Mouse (Mus musculus) bone marrow macrophage, adult 2 months (primary cell): ENCODE measurements around the gene Gm44511. TPM values are rescaled to one million over a fixed set of nuclear protein-coding genes. Genes with fewer than 3 reads are reported as not detected.
"Not testable (repeated sequence)": the region's sequence is repeated elsewhere in the genome, so short reads cannot be mapped to it uniquely, and the experiment has no call there.

Experiments used
- H3K27ac ChIP-seq: 2 replicates; pipeline ENCODE4 v1.5.1; 2012; ENCODE audit warnings: low read depth, low read length; ENCODE audit not compliant: insufficient read depth
- H3K4me1 ChIP-seq: 2 replicates; pipeline ENCODE4 v1.6.1; 2012; ENCODE audit warnings: low read length; ENCODE audit not compliant: control insufficient read depth, insufficient read depth
- H3K4me3 ChIP-seq: 2 replicates; pipeline ENCODE4 v1.5.1; 2012; ENCODE audit warnings: mild to moderate bottlenecking, low read length, moderate library complexity; ENCODE audit not compliant: insufficient read depth
- CTCF ChIP-seq: IDR thresholded peaks from 2 replicates; pipeline ENCODE4 v1.5.1; 2012; ENCODE audit warnings: low read depth, mild to moderate bottlenecking, low read length, moderate library complexity
- POLR2A ChIP-seq: IDR thresholded peaks from 2 replicates; pipeline ENCODE4 v1.6.1; 2012; ENCODE audit warnings: mild to moderate bottlenecking, low read depth, low read length, borderline replicate concordance
- polyA plus RNA-seq: library from polyadenylated mRNA; stranded (reverse); fragments of >200 nt; gene quantifications from 2 replicates; pipeline ENCODE4 v1.2.4, GENCODE M21; 2012; ENCODE audit not compliant: missing spikeins, insufficient read depth, insufficient read length

The Gm44511 gene
- polyA plus RNA-seq, 1 experiment, result not detected

GRCm38 (mm10) chr6:128836191-128836954 is 10.3 kb upstream of the Gm44511 start:
- H3K4me1 ChIP-seq, result peaks cover 21% of the 10 kb centered on the region; the same call in 1 of the 2 replicates
- no peak overlapping the region for H3K4me3 ChIP-seq
- H3K27ac ChIP-seq, result no peak overlapping the region
- TF ChIP-seq POLR2A (no peak), CTCF (no peak)

DNA sequence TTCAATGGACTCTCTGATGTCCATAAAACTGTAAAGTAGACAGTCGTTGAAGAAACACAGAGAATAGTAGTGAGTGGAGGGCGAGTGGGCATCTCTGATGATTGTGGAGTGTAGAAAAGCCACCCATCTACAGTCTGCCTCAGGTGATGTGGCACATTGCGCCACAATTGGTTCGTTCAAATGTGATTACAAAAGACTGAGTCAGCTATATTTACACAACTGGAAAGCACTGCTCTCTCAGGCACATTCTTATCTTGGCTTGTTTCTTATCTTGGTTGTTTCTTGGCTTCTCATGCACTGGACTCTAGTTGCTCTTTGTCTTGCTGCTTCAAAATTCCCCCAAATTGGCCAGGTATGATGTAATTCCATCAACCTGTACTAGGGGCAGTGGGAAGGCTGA is 9.5 kb upstream of the Gm44511 start:
- Histone ChIP-seq H3K4me1 (peaks cover 21% of the 10 kb centered on the region; the same call in 1 of the 2 replicates), H3K4me3 (no peak overlapping the region), H3K27ac (no peak overlapping the region)
- TF ChIP-seq CTCF (no peak), POLR2A (no peak)

- Histone ChIP-seq H3K27ac (no peak overlapping the region), H3K4me3 (no peak overlapping the region), H3K4me1 (peaks cover 25% of the 10 kb centered on the region)
- no peak for TF ChIP-seq CTCF
- no peak for TF ChIP-seq POLR2A
Observed at GRCm38 (mm10) chr6:128833046-128833445, 6.9 kb upstream of the Gm44511 start.

- no peak for TF ChIP-seq CTCF
- no peak for TF ChIP-seq POLR2A
- no peak overlapping the region for H3K27ac ChIP-seq
- H3K4me3 ChIP-seq, result no peak overlapping the region
- H3K4me1 ChIP-seq, result peaks cover 17% of the 10 kb centered on the region
Observed at GRCm38 (mm10) chr6:128829837-128830236, 3.7 kb upstream of the Gm44511 start.

GRCm38 (mm10) chr6:128826781-128827180 is 666 bp upstream of the Gm44511 start:
- Histone ChIP-seq H3K4me3 (no peak overlapping the region), H3K27ac (no peak overlapping the region), H3K4me1 (peaks cover 3% of the 10 kb centered on the region)
- no peak for TF ChIP-seq CTCF
- TF ChIP-seq POLR2A, result no peak

- no peak overlapping the region for H3K4me3 ChIP-seq
- H3K4me1 ChIP-seq, result 0 out of 2 replicates have a peak, but pooled peaks cover 2% of the 10 kb centered on the region
- H3K27ac ChIP-seq, result no peak overlapping the region
- TF ChIP-seq CTCF (no peak), POLR2A (no peak)
Observed at GRCm38 (mm10) chr6:128818083-128818802, 7.9 kb downstream of the Gm44511 start.

GRCm38 (mm10) chr6:128808532-128808931 is 17.6 kb downstream of the Gm44511 start:
- H3K27ac ChIP-seq, result no peak overlapping the region
- 0 out of 2 replicates have a peak, but pooled peaks have one; percentile 10 for TF ChIP-seq CTCF
- no peak for TF ChIP-seq POLR2A
- H3K4me3 ChIP-seq, result no peak overlapping the region
- H3K4me1 ChIP-seq, result no peaks in the 10 kb centered on the region

DNA sequence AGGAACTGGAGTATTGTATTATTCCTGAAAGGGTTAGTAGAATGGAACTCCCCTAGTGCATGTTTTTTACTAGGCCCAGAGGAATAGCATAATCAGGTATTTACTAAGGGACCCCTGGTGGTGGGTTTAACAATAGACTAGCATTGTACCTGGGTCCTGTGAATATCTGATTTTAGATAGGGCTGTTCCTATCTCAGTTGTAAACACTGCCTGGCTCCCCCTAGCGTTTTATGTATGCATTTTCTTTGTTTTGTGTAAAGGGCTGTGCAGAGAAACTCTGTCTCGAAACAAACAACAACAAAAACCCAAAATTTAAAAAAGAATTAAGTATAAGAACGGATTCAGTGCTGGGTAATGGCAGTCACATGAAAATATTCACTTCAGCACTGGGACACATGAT is 19.1 kb downstream of the Gm44511 start:
- TF ChIP-seq CTCF (no peak), POLR2A (no peak)
- Histone ChIP-seq H3K4me1 (0 out of 2 replicates have a peak, but pooled peaks cover 2% of the 10 kb centered on the region), H3K27ac (no peak overlapping the region), H3K4me3 (no peak overlapping the region)

- not testable (repeated sequence) for H3K4me1 ChIP-seq, H3K27ac ChIP-seq, H3K4me3 ChIP-seq
Observed at GRCm38 (mm10) chr6:128804823-128805640, 21.1 kb downstream of the Gm44511 start.
